Mouse (Mus musculus) frontal cortex, postnatal 25 days (tissue): ENCODE measurements around the gene S1pr2.

Source experiments
- DNase-seq, 2 experiments: peaks; one replicate each; pipeline ENCODE4 v3.0.0; 2022; ENCODE audit warnings: low spot score in 2 of 2

S1pr2 gene

GRCm38 (mm10) chr9:20966747-20967146 lies 9.8 kb downstream of the S1pr2 start:
- no peak for DNase-seq

- no peak for DNase-seq
These were observed 10.6 kb downstream of the S1pr2 start for GRCm38 (mm10) chr9:20966008-20966407.

- DNase-seq, result no peak
These were observed 11.0 kb downstream of the S1pr2 start for GRCm38 (mm10) chr9:20965606-20966005.

- DNase-seq, result no peak
These were observed 15.0 kb downstream of the S1pr2 start for GRCm38 (mm10) chr9:20961557-20961956.

- no peak for DNase-seq
These were observed 17.1 kb downstream of the S1pr2 start, which contains the start of gene Dnmt1 for GRCm38 (mm10) chr9:20959430-20959938. Dnmt1 (minus strand) TSS chr9:20959888.

- no peak for DNase-seq
These were observed 19.6 kb downstream of the S1pr2 start for GRCm38 (mm10) chr9:20956989-20957388.

- peak; percentile 91 to 95 for DNase-seq
These were observed 23.9 kb downstream of the S1pr2 start for GRCm38 (mm10) chr9:20952520-20953227.

GRCm38 (mm10) chr9:20951966-20952519 lies 24.5 kb downstream of the S1pr2 start:
- DNase-seq, result no peak

GRCm38 (mm10) chr9:20951441-20951840 lies 25.1 kb downstream of the S1pr2 start:
- no peak for DNase-seq

GRCm38 (mm10) chr9:20950419-20950818 lies 26.2 kb downstream of the S1pr2 start:
- DNase-seq, result no peak

GRCm38 (mm10) chr9:20946066-20946880 lies 30.3 kb downstream of the S1pr2 start:
- no peak for DNase-seq

GRCm38 (mm10) chr9:20944697-20945370 lies 31.7 kb downstream of the S1pr2 start:
- no peak for DNase-seq

GRCm38 (mm10) chr9:20943911-20944310 lies 32.7 kb downstream of the S1pr2 start:
- no peak for DNase-seq

GRCm38 (mm10) chr9:20943396-20943795 lies 33.2 kb downstream of the S1pr2 start:
- no peak for DNase-seq

- no peak for DNase-seq
These were observed 53.3 kb downstream of the S1pr2 start for GRCm38 (mm10) chr9:20923258-20923657.

- DNase-seq, result no peak
These were observed 60.4 kb downstream of the S1pr2 start for GRCm38 (mm10) chr9:20916160-20916559.
